Mouse (Mus musculus) small intestine, adult 2 months (tissue): ENCODE results near the gene Cenpn. TPM values are rescaled to one million over a fixed set of nuclear protein-coding genes. Genes with fewer than 3 reads are reported as not detected.

Source experiments
- H3K27ac ChIP-seq: fragments of 200-500 bp; 2 replicates; pipeline ENCODE4 v1.5.1; 2012; ENCODE audit warnings: low read depth, low read length, control low read depth, inconsistent platforms; ENCODE audit not compliant: insufficient read depth
- H3K27me3 ChIP-seq: fragments of 200-500 bp; 2 replicates; pipeline ENCODE4 v1.6.1; 2012; ENCODE audit warnings: mild to moderate bottlenecking, moderate library complexity, low read length, inconsistent platforms; ENCODE audit not compliant: control insufficient read depth, insufficient read depth
- H3K36me3 ChIP-seq: fragments of 200-500 bp; 2 replicates; pipeline ENCODE4 v1.6.1; 2012; ENCODE audit warnings: mild to moderate bottlenecking, low read length, control low read depth, inconsistent platforms; ENCODE audit not compliant: control insufficient read depth, insufficient read depth
- H3K4me1 ChIP-seq: fragments of 200-500 bp; 2 replicates; pipeline ENCODE4 v1.6.1; 2012; ENCODE audit warnings: low read length, inconsistent platforms, mixed read lengths; ENCODE audit not compliant: control insufficient read depth, insufficient read depth, insufficient read length
- H3K4me3 ChIP-seq: fragments of 200-500 bp; 2 replicates; pipeline ENCODE4 v1.5.1; 2012; ENCODE audit warnings: low read depth, mild to moderate bottlenecking, control low read depth, inconsistent platforms, low read length, moderate library complexity
- CTCF ChIP-seq: fragments of 200-500 bp; IDR thresholded peaks from 2 replicates; pipeline ENCODE4 v1.5.1; 2012; ENCODE audit warnings: low read depth, mild to moderate bottlenecking, control low read depth, inconsistent platforms, low read length, moderate library complexity, mixed read lengths; ENCODE audit not compliant: insufficient replicate concordance, insufficient read length; ENCODE audit errors: extremely low read depth
- POLR2A ChIP-seq: fragments of 200-500 bp; IDR thresholded peaks from 2 replicates; pipeline ENCODE4 v1.6.1; 2012; ENCODE audit warnings: low read depth, mild to moderate bottlenecking, control low read depth, inconsistent platforms, low read length, moderate library complexity
- WGBS: fragments of 180-500 bp; shearing (Covaris S2); methylation state at CpG from one replicate; pipeline ENCODE4 v1.1.7; 2018; 5-methylcytosine and 5-hydroxymethylcytosine counted together
- polyA plus RNA-seq: library from polyadenylated mRNA; depleted of rRNA; stranded (reverse); fragments of >200 nt; gene quantifications from 2 replicates; pipeline ENCODE4 v1.2.3, GENCODE M21; 2012

The Cenpn gene
- polyA plus RNA-seq, 1 experiment, result 1.8 TPM

DNA sequence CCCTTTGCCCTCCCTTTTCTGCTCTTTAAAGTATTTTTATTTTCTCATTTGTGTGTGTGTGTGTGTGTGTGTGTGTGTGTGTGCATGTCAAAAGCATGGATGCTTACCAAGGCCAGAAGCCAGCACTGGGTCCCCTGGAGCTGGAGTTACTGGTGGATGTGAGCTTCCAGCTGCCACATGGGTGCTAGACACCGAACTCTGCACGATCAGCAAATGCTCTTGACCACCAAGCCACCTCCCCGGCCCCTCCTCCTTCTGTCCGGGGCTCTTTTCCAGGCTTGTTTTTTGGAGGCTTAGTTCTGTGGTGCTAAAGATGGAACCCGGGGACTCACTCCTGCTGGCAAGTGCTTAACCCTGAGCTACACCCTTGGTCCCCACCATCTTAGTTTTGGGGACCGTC lies 25.3 kb downstream of the Cenpn start:
- WGBS, result 81% methylated on average over 6 of the region's 6 CpGs
- no peak for TF ChIP-seq POLR2A
- TF ChIP-seq CTCF, result no peak

DNA sequence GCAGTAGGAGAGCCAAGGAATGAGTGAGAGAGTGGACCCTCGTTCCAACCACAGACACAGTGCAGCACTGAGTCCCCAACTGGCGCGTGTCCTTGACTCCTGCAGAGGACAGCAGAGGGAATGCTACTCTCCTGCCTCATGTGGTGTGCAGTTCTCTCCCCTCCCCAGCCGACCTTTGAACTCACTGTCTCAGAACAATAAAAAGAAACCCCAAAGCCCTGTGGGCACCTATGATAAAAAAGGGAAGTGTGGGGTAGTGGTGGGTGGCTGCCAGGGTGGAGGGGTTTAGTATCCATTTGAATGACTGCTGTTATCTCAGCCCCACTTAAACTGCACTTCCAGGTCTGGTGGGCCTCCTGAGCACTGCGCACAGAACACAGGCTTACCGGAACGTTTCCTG lies 26.1 kb downstream of the Cenpn start:
- no peaks in the 10 kb centered on the region for H3K36me3 ChIP-seq
- H3K27ac ChIP-seq, result no peak overlapping the region
- WGBS, result 57% methylated on average over 7 of the region's 7 CpGs
- peaks cover 22% of the 10 kb centered on the region for H3K4me1 ChIP-seq
- H3K27me3 ChIP-seq, result no peaks in the 10 kb centered on the region
- no peak overlapping the region for H3K4me3 ChIP-seq
- TF ChIP-seq CTCF, result no peak
- no peak for TF ChIP-seq POLR2A

More for the DNA sequence above, 25.3 kb downstream of the Cenpn start:
- H3K36me3 ChIP-seq, result no peaks in the 10 kb centered on the region
- H3K27ac ChIP-seq, result no peak overlapping the region
- no peak overlapping the region; the same call in 1 of the 2 replicates for H3K4me3 ChIP-seq
- peaks cover 17% of the 10 kb centered on the region for H3K4me1 ChIP-seq
- no peaks in the 10 kb centered on the region for H3K27me3 ChIP-seq

DNA sequence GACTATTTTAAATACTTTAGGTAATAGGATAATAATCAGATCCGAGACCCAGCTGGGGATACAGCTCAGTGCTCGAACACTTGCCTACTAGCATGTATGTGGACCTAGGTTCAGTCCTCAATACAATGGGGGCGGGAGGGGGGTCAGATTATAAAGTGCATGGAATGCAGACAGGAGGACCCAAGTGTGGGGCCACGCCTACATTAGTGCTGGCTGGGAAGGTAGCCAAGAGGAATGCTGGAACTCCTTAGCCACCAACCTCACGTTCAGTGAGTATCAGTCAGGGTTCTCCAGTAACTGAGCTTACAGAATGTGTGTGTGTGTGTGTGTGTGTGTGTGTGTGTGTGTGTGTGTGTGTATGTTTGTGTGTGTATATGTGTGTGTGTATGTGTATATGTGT lies 29.8 kb downstream of the Cenpn start:
- no peaks in the 10 kb centered on the region for H3K27me3 ChIP-seq
- H3K4me1 ChIP-seq, result peaks cover 15% of the 10 kb centered on the region
- WGBS, result 19% methylated on average over 5 of the region's 5 CpGs
- no peak overlapping the region for H3K4me3 ChIP-seq
- peaks cover 22% of the 10 kb centered on the region for H3K36me3 ChIP-seq
- no peak overlapping the region for H3K27ac ChIP-seq
- TF ChIP-seq POLR2A (no peak), CTCF (no peak; the same call in 1 of the 2 replicates)

DNA sequence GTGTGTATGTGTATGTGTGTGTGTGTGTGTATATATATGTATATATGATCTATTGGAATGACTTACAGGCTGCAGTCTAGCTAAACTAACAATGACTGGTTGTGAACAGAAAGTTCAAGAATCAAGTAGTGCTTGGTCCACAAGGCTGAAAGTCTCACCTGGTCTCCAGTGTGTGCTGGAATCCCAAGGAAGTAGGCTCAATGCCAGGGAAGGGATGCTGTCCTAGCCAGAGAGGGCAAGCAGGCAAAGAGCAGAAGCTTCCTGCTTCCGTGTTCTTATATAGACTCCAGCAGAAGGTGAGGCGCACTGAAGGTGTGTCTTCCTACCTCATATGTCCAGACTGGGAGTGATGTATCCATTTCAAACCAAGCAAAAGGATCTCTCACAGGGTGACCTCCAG lies 30.2 kb downstream of the Cenpn start:
- no peaks in the 10 kb centered on the region for H3K27me3 ChIP-seq
- no peak overlapping the region for H3K4me3 ChIP-seq
- no peak for TF ChIP-seq POLR2A
- TF ChIP-seq CTCF, result no peak
- 36% methylated on average over 2 of the region's 2 CpGs for WGBS
- H3K36me3 ChIP-seq, result peaks cover 27% of the 10 kb centered on the region
- H3K27ac ChIP-seq, result 0 out of 2 replicates have a peak overlapping the region, but pooled peaks have one; percentile 4
- H3K4me1 ChIP-seq, result peaks cover 15% of the 10 kb centered on the region

DNA sequence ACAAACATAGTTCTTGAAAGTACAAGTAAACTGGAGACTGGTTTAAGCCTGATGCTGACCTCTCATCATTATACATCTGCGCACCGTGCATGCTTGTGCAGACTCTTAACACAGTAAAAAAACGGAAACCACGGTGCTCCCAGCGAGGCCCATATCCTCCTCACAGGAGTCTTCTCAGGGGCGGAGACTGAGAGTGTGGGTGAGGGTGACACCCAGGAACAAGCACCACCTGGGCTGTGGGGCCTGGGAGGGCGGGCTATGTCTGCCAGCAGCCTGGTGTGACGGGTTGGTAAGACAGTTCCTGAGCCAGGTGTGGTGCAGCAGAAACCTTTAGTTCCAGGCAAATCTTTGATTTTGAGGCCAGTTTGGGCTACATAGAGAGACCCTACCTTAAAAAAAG lies 30.9 kb downstream of the Cenpn start:
- Histone ChIP-seq H3K4me1 (peaks cover 14% of the 10 kb centered on the region; the same call in 1 of the 2 replicates), H3K4me3 (no peak overlapping the region), H3K27ac (0 out of 2 replicates have a peak overlapping the region, but pooled peaks have one; percentile 4), H3K27me3 (no peaks in the 10 kb centered on the region), H3K36me3 (peaks cover 33% of the 10 kb centered on the region)
- 68% methylated on average over 8 of the region's 8 CpGs for WGBS
- no peak for TF ChIP-seq POLR2A
- no peak for TF ChIP-seq CTCF

DNA sequence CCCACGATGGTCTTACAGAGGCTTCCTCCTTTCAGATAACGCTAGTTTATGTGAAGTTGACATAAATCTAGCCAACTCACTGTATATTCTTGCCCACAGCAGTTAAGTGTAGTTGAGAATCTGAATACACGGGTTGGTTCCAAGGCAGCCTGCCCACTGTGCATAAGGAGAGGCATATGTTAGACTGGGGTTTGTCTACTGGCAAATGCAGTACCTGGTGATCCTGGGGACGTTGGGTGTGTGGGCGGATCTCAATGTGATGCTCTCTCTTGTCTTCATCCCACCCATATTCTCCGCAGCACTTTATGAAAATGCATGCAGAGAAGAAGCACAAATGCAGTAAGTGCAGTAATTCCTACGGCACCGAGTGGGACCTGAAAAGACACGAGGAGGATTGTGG lies 32.9 kb downstream of the Cenpn start:
- Histone ChIP-seq H3K36me3 (peaks cover 46% of the 10 kb centered on the region), H3K27ac (no peak overlapping the region), H3K4me1 (peaks cover 10% of the 10 kb centered on the region; the same call in 1 of the 2 replicates), H3K4me3 (no peak overlapping the region), H3K27me3 (no peaks in the 10 kb centered on the region)
- 94% methylated on average over 9 of the region's 9 CpGs for WGBS
- TF ChIP-seq POLR2A (no peak), CTCF (no peak)

DNA sequence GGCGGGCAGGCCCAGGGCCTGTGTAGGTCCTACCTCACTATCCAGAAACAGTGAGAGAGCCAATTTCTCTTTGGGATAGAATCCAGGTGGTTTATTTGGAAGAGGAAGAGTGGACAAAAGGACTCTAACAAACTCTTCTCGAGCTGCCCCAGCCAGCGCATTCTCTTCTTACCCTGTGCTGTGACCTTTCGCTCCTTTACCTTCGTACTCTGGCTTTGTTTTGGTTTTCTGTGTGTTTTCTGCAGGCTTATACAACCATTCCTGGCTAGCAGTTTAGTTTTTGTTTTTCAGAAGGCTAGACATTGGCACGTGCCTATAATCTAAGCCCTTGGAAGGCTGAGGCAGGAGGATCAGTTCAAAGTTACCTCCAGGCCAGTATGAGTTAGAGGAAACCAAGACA lies 48.0 kb downstream of the Cenpn start:
- Histone ChIP-seq H3K27me3 (no peaks in the 10 kb centered on the region), H3K36me3 (no peaks in the 10 kb centered on the region), H3K27ac (no peak overlapping the region), H3K4me1 (no peaks in the 10 kb centered on the region), H3K4me3 (no peak overlapping the region)
- WGBS, result 84% methylated on average over 6 of the region's 6 CpGs
- TF ChIP-seq CTCF (no peak), POLR2A (no peak)
